Mouse (Mus musculus) embryonic facial prominence, embryonic 10.5 days (tissue): ENCODE data around the gene Mllt11. TPM values are rescaled to one million over a fixed set of nuclear protein-coding genes. Genes with fewer than 3 reads are reported as not detected.
A peak's percentile ranks its signal among the peaks of the same experiment; 100 is the strongest.

Experiments used
- DNase-seq: peaks from one replicate; pipeline ENCODE4 v3.0.0-alpha.2; 2017; ENCODE audit warnings: low spot score
- H3K27ac ChIP-seq: fragments of 300-500 bp; sonication (generic); replicated peaks from 2 replicates; pipeline ENCODE4 v1.5.1; 2016; ENCODE audit warnings: mild to moderate bottlenecking
- H3K27me3 ChIP-seq: fragments of 300-500 bp; sonication (generic); replicated peaks from 2 replicates; pipeline ENCODE4 v1.6.1; 2016; ENCODE audit warnings: low read depth, mild to moderate bottlenecking; ENCODE audit not compliant: poor library complexity, severe bottlenecking
- H3K36me3 ChIP-seq: fragments of 300-500 bp; sonication (generic); replicated peaks from 2 replicates; pipeline ENCODE4 v1.6.1; 2016; ENCODE audit warnings: mild to moderate bottlenecking, moderate library complexity
- H3K4me1 ChIP-seq: fragments of 300-500 bp; sonication (generic); 2 replicates; pipeline ENCODE4 v1.6.1; 2016
- H3K4me3 ChIP-seq: fragments of 300-500 bp; sonication (generic); 2 replicates; pipeline ENCODE4 v1.5.1; 2016; ENCODE audit warnings: mild to moderate bottlenecking, moderate library complexity
- H3K9me3 ChIP-seq: fragments of 300-500 bp; sonication (generic); 2 replicates; pipeline ENCODE4 v1.6.1; 2016; ENCODE audit warnings: mild to moderate bottlenecking
- WGBS: fragments of 180-500 bp; shearing (Covaris S2); methylation state at CpG from one replicate; pipeline ENCODE4 v1.1.7; 2016; 5-methylcytosine and 5-hydroxymethylcytosine counted together
- polyA plus RNA-seq: library from polyadenylated mRNA; unstranded; fragments of >200 nt; fragmentation: Nextera tagmentation; extraction: Ambion mirVana; gene quantifications from 2 replicates; pipeline ENCODE4 v1.2.1, GENCODE M21; 2016

Gene Mllt11
- polyA plus RNA-seq, 1 experiment from 2014 or later, result 35.2 TPM

DNA sequence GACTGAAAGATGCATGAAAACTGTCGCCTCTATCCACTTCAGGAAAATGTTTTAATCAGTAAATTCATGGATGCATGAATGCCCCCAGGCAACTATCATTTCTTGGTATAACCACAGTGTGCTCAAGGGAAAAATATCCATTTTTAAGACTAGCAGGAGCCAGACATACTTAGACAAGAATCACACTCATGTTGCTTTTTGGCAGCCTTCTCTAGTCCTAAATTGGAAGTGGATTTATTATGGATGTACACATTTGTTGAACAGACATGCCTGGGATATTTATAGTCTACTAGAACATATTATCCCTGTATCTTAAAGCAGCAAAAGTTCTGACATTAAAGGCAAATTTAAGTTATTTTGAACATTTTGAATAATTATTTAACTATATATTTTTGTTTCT, 32.8 kb upstream of the Mllt11 start:
- Histone ChIP-seq H3K4me3 (no peak overlapping the region), H3K36me3 (peaks cover 94% of the 10 kb centered on the region), H3K27ac (no peak overlapping the region), H3K4me1 (peaks cover 6% of the 10 kb centered on the region), H3K27me3 (no peaks in the 10 kb centered on the region), H3K9me3 (no peaks in the 10 kb centered on the region)
- DNase-seq, result no peak
- WGBS, result 86% methylated on average over 1 of the region's 1 CpGs

GRCm38 (mm10) chr3:95263089-95263739, 31.2 kb upstream of the Mllt11 start:
- Histone ChIP-seq H3K27me3 (no peaks in the 10 kb centered on the region), H3K4me1 (peaks cover 6% of the 10 kb centered on the region), H3K27ac (no peak overlapping the region), H3K4me3 (peak overlapping the region; percentile 11; the same call in 1 of the 2 replicates), H3K36me3 (peaks cover 94% of the 10 kb centered on the region), H3K9me3 (no peaks in the 10 kb centered on the region)
- DNase-seq, result peak; percentile 79
- WGBS, result 41% methylated on average over 11 of the region's 11 CpGs

- Histone ChIP-seq H3K4me3 (no peak overlapping the region), H3K27ac (no peak overlapping the region), H3K36me3 (peaks cover 94% of the 10 kb centered on the region), H3K4me1 (peaks cover 6% of the 10 kb centered on the region), H3K9me3 (no peaks in the 10 kb centered on the region), H3K27me3 (no peaks in the 10 kb centered on the region)
- 93% methylated on average over 4 of the region's 4 CpGs for WGBS
- no peak for DNase-seq
Measured at GRCm38 (mm10) chr3:95261975-95262374, 30.0 kb upstream of the Mllt11 start.

GRCm38 (mm10) chr3:95256931-95257330, 25.0 kb upstream of the Mllt11 start:
- no peak for DNase-seq
- H3K4me1 ChIP-seq, result no peaks in the 10 kb centered on the region
- WGBS, result 93% methylated on average over 5 of the region's 5 CpGs
- no peaks in the 10 kb centered on the region for H3K9me3 ChIP-seq
- H3K27me3 ChIP-seq, result no peaks in the 10 kb centered on the region
- H3K36me3 ChIP-seq, result peaks cover 95% of the 10 kb centered on the region
- H3K4me3 ChIP-seq, result no peak overlapping the region
- no peak overlapping the region for H3K27ac ChIP-seq

DNA sequence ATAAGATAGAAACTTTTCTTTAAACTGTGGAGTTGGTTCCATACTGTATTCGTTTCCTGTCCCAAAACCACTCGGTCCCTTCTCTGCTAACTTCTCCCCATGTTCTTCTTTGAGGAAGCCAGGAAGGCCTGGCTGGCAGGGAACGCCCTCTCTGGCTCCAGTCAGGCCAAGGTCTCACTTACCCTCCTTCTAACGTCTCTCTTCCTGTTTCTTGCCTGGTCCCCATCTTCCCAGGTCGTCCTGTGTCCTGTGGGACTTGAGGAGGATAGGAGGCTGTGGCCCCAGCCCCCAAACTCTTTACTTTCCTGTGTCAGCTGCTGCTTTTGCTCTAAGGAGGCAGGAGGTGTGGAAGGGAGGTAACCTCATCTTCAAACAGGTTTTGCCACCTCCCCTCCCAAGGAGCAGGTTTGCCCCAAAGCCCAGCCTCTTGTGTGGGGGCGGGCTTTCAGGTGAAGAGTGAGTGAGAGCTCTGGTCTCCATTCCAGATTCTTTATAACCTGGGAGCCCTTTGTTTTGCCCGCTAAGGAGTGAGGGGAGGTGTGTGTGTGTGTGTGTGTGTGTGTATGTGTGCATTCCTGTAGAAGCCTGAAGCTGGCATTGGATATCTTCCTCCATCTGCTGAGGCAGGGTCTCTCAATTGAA, 18.9 kb upstream of the Mllt11 start, which contains the start of gene Bnipl:
Gene Bnipl (minus strand): TSS at position 411 of the 642 bp plus-strand sequence.
- Histone ChIP-seq H3K9me3 (no peaks in the 10 kb centered on the region), H3K36me3 (peaks cover 48% of the 10 kb centered on the region), H3K4me1 (peaks cover 8% of the 10 kb centered on the region), H3K27me3 (no peaks in the 10 kb centered on the region), H3K4me3 (0 out of 2 replicates have a peak within 1 kb of the TSS, but pooled peaks have one; percentile 8), H3K27ac (peak within 1 kb of the TSS; percentile 57; the same call in 1 of the 2 replicates)
- DNase-seq, result peak; percentile 34
- 50% methylated on average over 7 of the region's 7 CpGs for WGBS

DNA sequence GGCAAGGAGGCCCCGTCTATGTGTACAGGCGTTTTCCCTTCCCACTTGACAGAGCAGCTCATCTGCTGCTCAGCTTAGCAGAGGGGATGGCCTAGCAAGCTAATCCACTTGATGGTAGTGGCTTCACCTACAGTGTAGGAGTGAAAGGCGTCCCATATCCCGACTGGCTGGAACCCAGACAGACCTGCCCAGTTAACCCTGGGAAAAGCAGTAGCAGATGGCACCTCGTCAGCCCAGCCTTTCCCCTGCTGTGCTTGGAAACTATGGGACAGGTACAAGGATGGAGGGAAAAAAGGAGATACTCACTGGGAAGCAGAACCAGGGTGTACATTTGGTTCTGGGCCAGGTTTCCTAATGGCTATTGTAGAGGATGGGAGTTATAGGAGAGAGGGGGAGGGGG, 18.4 kb upstream of the Mllt11 start:
- WGBS, result 81% methylated on average over 5 of the region's 5 CpGs
- Histone ChIP-seq H3K9me3 (no peaks in the 10 kb centered on the region), H3K27me3 (no peaks in the 10 kb centered on the region), H3K36me3 (peaks cover 48% of the 10 kb centered on the region), H3K4me1 (peaks cover 8% of the 10 kb centered on the region), H3K4me3 (no peak overlapping the region), H3K27ac (no peak overlapping the region)
- no peak for DNase-seq

DNA sequence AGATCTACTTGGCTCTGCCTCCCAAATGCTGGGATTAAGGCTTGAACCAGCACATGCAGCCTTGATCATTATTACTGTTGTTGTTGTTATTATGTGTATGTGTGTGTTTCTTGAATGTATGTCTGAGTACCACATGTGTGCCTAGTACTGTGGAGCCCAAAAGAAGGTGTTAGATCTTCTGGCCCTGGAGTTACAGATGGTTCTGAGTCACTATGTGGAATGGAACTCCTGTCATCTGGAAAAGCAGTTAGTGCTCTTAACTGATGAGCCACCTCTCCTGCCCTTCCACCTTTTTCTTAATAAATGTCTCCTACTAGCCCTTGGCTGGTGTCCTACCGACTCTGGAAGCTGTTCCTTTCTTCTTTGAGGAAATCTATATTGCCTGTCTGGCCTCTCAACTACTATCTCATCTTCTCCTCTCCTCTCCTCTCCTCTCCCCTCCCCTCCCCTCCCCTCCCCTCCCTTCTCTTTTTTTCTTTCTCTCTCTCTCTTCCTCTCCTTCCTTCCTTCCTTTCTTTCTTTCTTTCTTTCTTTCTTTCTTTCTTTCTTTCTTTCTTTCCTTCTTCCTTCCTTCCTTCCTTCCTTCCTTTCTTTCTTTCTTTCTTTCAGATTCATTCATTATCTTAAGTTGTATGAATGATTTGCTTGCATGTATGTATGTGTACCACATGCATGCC, 15.8 kb upstream of the Mllt11 start:
- Histone ChIP-seq H3K27ac (no peak overlapping the region), H3K4me3 (no peak overlapping the region), H3K9me3 (no peaks in the 10 kb centered on the region), H3K4me1 (peaks cover 8% of the 10 kb centered on the region), H3K27me3 (no peaks in the 10 kb centered on the region), H3K36me3 (peaks cover 27% of the 10 kb centered on the region)
- no peak for DNase-seq
- 86% methylated on average over 1 of the region's 1 CpGs for WGBS

GRCm38 (mm10) chr3:95246465-95247231, 14.7 kb upstream of the Mllt11 start:
- H3K9me3 ChIP-seq, result no peaks in the 10 kb centered on the region
- H3K27ac ChIP-seq, result no peak overlapping the region
- DNase-seq, result no peak

DNA sequence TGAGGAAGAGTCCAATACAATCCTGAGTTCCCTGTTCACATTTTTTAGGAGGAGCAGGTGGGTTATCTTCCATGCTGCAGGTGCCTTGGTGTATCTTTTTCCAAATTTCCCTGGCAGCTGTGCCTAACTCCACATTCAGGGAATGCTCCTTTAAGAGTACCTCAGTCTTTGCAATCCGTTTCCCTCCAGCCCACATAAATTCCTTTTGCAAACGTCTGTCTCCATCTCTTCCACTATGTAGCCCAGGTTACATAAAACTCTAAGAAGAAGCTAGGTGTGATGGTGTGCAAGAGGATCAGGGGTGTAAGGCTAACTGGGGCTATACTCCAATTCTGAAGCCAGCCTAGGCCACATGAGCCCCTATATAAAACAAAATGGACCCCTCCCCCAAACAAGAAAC, 11.1 kb upstream of the Mllt11 start:
- no peak for DNase-seq
- H3K27me3 ChIP-seq, result peaks cover 6% of the 10 kb centered on the region; the same call in 1 of the 2 replicates
- H3K4me1 ChIP-seq, result peaks cover 9% of the 10 kb centered on the region
- 88% methylated on average over 2 of the region's 2 CpGs for WGBS
- H3K36me3 ChIP-seq, result peaks cover 32% of the 10 kb centered on the region
- no peaks in the 10 kb centered on the region for H3K9me3 ChIP-seq
- no peak overlapping the region for H3K4me3 ChIP-seq
- H3K27ac ChIP-seq, result no peak overlapping the region

More at GRCm38 (mm10) chr3:95246465-95247231, 14.7 kb upstream of the Mllt11 start:
- Histone ChIP-seq H3K4me3 (no peak overlapping the region), H3K4me1 (peaks cover 8% of the 10 kb centered on the region), H3K36me3 (peaks cover 20% of the 10 kb centered on the region), H3K27me3 (no peaks in the 10 kb centered on the region)
- whole genome bisulfite sequencing, result 85% methylated on average over 5 of the region's 5 CpGs

DNA sequence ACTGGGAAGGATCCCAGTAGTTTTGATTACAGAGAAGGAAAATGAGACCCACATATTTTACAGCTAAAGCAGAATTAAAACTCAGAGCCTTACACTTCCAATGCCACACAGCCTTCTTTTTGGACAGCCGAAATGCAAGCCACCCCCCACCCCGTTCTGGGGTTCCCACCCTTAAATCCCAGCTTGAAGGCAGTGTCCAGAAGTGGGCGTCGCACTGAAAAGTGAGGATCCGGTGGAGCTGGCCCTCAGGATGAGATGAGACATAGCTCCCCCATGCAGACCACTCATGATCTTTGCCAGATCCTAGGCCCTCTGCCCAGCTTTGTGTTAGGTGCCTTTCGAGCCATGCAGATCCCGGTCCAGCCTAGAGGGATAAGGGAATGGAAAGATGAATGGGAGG, 9.5 kb upstream of the Mllt11 start, which contains the start of gene Gm128:
Gene Gm128 (minus strand): TSS at position 101 of the 400 bp plus-strand sequence.
- H3K27me3 ChIP-seq, result peaks cover 6% of the 10 kb centered on the region; the same call in 1 of the 2 replicates
- DNase-seq, result no peak
- 81% methylated on average over 7 of the region's 7 CpGs for WGBS
- H3K4me1 ChIP-seq, result peaks cover 9% of the 10 kb centered on the region
- H3K4me3 ChIP-seq, result peak within 1 kb of the TSS; percentile 24; the same call in 1 of the 2 replicates
- H3K36me3 ChIP-seq, result peaks cover 45% of the 10 kb centered on the region
- H3K9me3 ChIP-seq, result no peaks in the 10 kb centered on the region
- peak within 1 kb of the TSS; percentile 62; the same call in 1 of the 2 replicates for H3K27ac ChIP-seq

DNA sequence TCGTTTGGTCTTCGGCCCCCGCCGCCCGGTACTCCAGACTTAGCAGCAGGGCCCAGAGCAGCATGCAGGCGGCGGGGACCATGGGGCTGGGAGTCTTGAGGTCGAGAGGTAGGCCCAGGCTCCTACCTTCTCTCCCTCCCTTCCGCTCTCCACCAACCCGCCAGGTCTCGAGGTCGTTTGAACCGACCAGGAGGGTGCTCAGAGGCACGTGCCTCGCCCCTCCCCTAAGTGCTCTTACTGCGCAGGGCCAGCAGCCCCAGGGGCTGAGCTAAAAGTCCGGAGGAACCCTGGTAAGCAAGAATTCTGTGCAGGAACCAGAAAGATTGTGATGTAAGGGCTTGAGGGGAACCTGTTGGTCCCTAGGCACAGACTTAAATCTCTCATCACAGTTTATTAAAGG, 8.9 kb upstream of the Mllt11 start:
- H3K36me3 ChIP-seq, result peaks cover 48% of the 10 kb centered on the region
- H3K27ac ChIP-seq, result peak overlapping the region; percentile 62; the same call in 1 of the 2 replicates
- peak overlapping the region; percentile 24; the same call in 1 of the 2 replicates for H3K4me3 ChIP-seq
- peaks cover 11% of the 10 kb centered on the region for H3K4me1 ChIP-seq
- peak; percentile 23 for DNase-seq
- H3K27me3 ChIP-seq, result peaks cover 6% of the 10 kb centered on the region; the same call in 1 of the 2 replicates
- H3K9me3 ChIP-seq, result no peaks in the 10 kb centered on the region
- 25% methylated on average over 17 of the region's 17 CpGs for WGBS

DNA sequence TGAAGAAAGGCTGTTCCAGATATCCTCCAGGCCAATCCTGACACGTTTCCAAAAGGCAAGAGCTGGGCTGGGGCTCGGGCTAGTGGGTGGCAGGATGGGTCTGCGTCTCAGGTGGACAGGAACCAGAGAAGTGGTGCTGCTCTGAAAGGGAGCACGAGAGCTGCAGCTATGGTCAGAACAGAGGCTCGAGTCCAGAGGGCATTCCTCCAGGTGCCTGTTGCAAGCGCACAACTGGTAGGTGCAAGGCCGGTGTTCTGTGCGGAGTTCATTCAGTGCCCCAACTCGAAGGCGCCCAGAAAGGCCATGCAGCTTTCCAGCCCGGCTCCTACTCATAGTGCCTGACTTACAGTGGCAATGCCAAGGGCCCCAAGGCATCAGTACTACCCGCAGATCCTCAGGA, 8.0 kb upstream of the Mllt11 start:
- Histone ChIP-seq H3K27ac (no peak overlapping the region), H3K9me3 (no peaks in the 10 kb centered on the region), H3K36me3 (peaks cover 48% of the 10 kb centered on the region), H3K4me3 (no peak overlapping the region), H3K4me1 (peaks cover 21% of the 10 kb centered on the region), H3K27me3 (peaks cover 6% of the 10 kb centered on the region; the same call in 1 of the 2 replicates)
- no peak for DNase-seq
- WGBS, result 88% methylated on average over 12 of the region's 12 CpGs
